Mouse (Mus musculus): ENCODE data around the gene Tmem129. TPM values are rescaled to one million over a fixed set of nuclear protein-coding genes. Genes with fewer than 3 reads are reported as not detected.

The Tmem129 gene
- polyA plus RNA-seq (2014; fragmentation: Nextera tagmentation; extraction: Ambion mirVana), result 35.7 and 38.0 TPM in 2 replicates

DNA sequence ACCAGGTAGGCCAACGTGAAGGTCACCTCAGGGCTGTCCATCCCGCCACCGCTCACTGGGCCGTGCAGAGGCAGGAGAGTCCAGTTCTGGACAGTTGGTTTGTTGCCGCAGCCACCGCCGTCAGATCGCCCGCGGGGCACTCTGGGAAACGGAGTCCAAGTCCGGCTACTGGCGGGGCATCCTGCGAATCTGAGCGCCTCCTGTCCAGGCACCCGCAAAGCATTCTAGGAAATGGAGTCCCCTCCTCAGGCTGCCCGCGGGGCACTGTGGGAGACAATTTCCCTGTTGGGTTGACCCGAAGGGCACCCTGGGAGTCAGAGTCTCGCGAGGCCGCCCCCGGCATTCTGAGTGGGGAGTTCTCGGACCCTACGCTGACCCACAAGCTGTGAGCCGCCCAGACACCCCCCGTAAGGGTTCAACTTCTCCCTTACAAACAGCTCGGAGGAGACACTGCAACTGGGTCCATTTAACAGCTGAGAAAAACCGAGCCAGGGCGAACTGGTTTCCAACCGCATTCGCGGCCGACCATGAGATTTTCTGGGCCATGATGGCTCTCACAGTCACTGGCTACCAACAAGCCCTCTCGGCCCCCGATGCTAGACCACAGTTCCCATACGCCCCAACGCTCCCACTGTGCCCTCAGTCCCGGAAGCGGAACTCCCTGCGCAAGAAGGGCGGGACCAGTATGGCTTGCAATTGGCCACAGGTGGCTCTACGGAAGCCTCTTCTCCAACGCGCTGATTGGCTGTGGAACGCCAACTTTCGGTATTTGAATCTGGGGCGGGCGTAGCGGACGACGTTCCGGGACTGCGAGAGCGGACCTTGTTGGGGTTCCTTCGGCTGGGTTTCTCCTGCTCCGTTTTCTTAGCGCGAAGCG, at the start of gene Tmem129, which contains the start of gene Tacc3:
Gene Tmem129, minus strand, starts transcription at position 630 of the 877 bp plus-strand sequence.
Gene Tacc3, plus strand, starts transcription at position 342 of the 877 bp plus-strand sequence.
- peaks cover 19% of the 10 kb centered on the region for H3K36me3 ChIP-seq (ENCODE audit: control insufficient read depth, insufficient read depth, low read length)
- H3K27me3 ChIP-seq (replicated peaks; ENCODE audit: control insufficient read depth, insufficient read depth, low read length), result no peaks in the 10 kb centered on the region
- WGBS, result under 1% methylated on average over 60 of the region's 60 CpGs
- no peaks in the 10 kb centered on the region for H3K9me3 ChIP-seq (ENCODE audit: control insufficient read depth, low read length)
- H3K4me1 ChIP-seq (replicated peaks; ENCODE audit: control insufficient read depth, insufficient read depth, low read length), result peaks cover 18% of the 10 kb centered on the region
- DNase-seq (ENCODE audit: low spot score) (peak; percentile 98), ATAC-seq (replicated peaks; ENCODE audit: low FRiP score) (peak; percentile 94)
- peak within 1 kb of the TSS; percentile 92 for H3K27ac ChIP-seq (ENCODE audit: low read depth, low read length)
- peak within 1 kb of the TSS; percentile 87 for H3K4me3 ChIP-seq (ENCODE audit: low read depth, low read length)
- H3K9ac ChIP-seq (ENCODE audit: low read depth, low read length), result peak within 1 kb of the TSS; percentile 92
- peak within 1 kb of the TSS; percentile 92 for H3K4me2 ChIP-seq

DNA sequence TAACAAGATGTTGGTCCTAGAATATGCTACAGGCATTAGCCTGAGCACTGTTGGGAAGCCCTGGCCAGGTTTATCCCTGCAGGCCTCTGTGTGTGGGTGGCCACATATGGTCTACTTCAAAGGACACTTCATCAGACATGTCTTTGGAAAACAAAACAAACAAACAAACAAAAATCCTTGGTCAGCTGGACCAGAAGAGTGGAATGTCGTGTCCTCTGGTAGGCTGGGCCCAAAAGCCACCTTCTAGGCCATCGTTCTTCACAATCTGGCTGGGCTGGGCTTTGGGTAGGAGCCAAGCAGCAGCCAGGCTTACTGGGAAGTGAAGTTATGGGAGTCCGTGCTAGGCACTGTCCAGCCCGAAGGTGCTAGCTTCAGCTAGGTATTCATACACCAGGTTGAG, 48.9 kb upstream of the Tmem129 start:
- Histone ChIP-seq H3K4me3 (ENCODE audit: low read depth, low read length) (no peak overlapping the region), H3K27me3 (replicated peaks; ENCODE audit: control insufficient read depth, insufficient read depth, low read length) (no peaks in the 10 kb centered on the region; the same call in 1 of the 2 replicates), H3K9ac (ENCODE audit: low read depth, low read length) (no peak overlapping the region), H3K27ac (ENCODE audit: low read depth, low read length) (no peak overlapping the region), H3K36me3 (ENCODE audit: control insufficient read depth, insufficient read depth, low read length) (no peaks in the 10 kb centered on the region), H3K4me1 (replicated peaks; ENCODE audit: control insufficient read depth, insufficient read depth, low read length) (peaks cover 16% of the 10 kb centered on the region), H3K9me3 (ENCODE audit: control insufficient read depth, low read length) (no peaks in the 10 kb centered on the region), H3K4me2 (no peak overlapping the region)
- no peak for DNase-seq (ENCODE audit: low spot score)
- no peak for ATAC-seq (replicated peaks; ENCODE audit: low FRiP score)
- 62% methylated on average over 4 of the region's 4 CpGs for WGBS

DNA sequence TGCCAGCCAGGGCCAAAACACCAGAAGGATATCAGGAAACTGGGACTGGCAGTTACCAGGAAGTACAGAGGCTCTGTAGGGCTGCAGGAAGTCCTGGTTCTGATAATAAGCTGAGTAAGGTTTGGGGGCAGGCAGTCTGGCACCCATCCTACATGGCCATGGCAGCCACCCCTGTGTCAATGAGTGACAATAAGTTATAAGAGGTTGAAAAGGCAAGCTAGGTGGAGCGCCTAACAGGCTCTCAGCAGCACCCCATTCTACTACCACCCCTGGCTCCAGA, 48.1 kb upstream of the Tmem129 start:
- Histone ChIP-seq H3K36me3 (ENCODE audit: control insufficient read depth, insufficient read depth, low read length) (no peaks in the 10 kb centered on the region), H3K27ac (ENCODE audit: low read depth, low read length) (no peak overlapping the region), H3K9me3 (ENCODE audit: control insufficient read depth, low read length) (no peaks in the 10 kb centered on the region), H3K27me3 (replicated peaks; ENCODE audit: control insufficient read depth, insufficient read depth, low read length) (no peaks in the 10 kb centered on the region; the same call in 1 of the 2 replicates), H3K9ac (ENCODE audit: low read depth, low read length) (no peak overlapping the region), H3K4me3 (ENCODE audit: low read depth, low read length) (no peak overlapping the region), H3K4me2 (no peak overlapping the region), H3K4me1 (replicated peaks; ENCODE audit: control insufficient read depth, insufficient read depth, low read length) (peaks cover 16% of the 10 kb centered on the region)
- WGBS, result 82% methylated on average over 1 of the region's 1 CpGs
- no peak for ATAC-seq (replicated peaks; ENCODE audit: low FRiP score)
- DNase-seq (ENCODE audit: low spot score), result no peak

DNA sequence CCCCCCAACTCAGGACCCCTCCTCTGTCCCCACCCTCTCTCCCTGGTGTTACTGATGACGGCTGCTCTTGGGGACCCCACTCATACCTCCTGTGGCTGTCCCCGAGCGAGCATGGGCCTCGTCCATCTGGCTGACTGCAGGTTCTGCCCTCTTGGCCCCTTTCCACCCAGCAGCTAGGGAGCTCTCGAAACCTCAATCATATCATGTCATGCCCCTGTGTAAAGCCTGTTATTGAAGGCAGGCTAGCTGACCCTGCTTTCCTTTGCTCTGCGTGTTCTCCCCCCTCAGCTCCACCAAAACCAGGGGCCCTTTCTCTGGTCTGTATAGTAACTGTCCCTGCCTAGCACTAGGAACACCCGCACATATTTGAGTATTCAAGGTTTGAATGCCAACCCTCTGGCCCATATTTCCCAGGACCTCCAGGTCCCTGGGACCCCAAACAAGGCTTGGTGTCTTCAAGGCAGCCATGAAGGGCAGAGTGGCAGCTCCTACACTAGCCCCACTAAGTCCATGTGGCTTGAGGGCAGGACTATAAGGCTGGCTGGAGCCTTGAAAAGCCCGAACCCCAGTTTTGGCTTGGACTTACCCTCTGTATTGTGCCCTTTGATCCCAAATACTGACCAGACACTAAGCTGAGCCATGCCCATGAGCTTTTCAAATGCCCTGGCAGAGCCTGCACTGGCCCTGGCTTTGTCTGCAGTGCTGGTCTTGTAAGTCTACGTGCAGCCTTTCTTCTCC, 47.6 kb upstream of the Tmem129 start:
- H3K4me1 ChIP-seq (replicated peaks; ENCODE audit: control insufficient read depth, insufficient read depth, low read length), result peaks cover 16% of the 10 kb centered on the region
- H3K27me3 ChIP-seq (replicated peaks; ENCODE audit: control insufficient read depth, insufficient read depth, low read length), result no peaks in the 10 kb centered on the region; the same call in 1 of the 2 replicates
- WGBS, result 44% methylated on average over 9 of the region's 9 CpGs
- H3K9ac ChIP-seq (ENCODE audit: low read depth, low read length), result peak overlapping the region; percentile 22
- H3K4me3 ChIP-seq (ENCODE audit: low read depth, low read length), result no peak overlapping the region
- peak overlapping the region; percentile 30 for H3K4me2 ChIP-seq
- H3K36me3 ChIP-seq (ENCODE audit: control insufficient read depth, insufficient read depth, low read length), result no peaks in the 10 kb centered on the region
- ATAC-seq (replicated peaks; ENCODE audit: low FRiP score) (no peak), DNase-seq (ENCODE audit: low spot score) (no peak)
- peak overlapping the region; percentile 47; the same call in 1 of the 2 replicates for H3K27ac ChIP-seq (ENCODE audit: low read depth, low read length)
- H3K9me3 ChIP-seq (ENCODE audit: control insufficient read depth, low read length), result no peaks in the 10 kb centered on the region

DNA sequence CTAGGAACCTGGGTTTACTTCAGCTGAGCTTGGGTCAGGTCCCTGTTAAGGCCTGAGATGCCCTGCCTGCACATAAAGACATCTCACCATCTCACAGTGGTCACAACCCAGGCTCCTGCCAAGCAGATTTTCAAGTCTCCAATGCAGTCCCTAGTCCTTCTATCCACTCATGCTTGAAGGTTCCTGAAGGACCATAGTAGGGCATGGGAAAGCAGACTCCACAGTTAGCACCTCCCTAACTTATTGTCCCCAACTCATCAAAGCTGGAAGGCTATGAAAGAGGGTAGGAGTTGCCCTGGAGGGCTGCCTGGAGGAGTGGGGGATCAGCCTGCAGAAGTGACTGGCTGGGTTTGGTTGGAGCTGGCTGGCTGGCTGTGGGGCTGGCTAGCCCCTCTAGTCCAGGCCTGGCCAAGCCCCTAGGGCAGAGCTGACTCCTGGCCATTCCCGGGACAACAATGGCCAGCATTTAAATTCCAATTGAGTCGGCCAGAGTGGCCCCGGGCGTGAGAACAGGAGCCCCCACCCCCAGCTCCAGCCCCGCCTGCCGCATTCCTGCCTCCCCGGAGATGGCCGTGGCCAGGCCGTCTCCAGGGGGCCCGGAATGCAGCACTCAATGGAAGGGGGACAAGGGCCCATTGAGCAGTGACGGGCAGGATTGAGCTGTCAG, 46.9 kb upstream of the Tmem129 start:
- 45% methylated on average over 11 of the region's 11 CpGs for WGBS
- Histone ChIP-seq H3K36me3 (ENCODE audit: control insufficient read depth, insufficient read depth, low read length) (no peaks in the 10 kb centered on the region), H3K9ac (ENCODE audit: low read depth, low read length) (no peak overlapping the region), H3K9me3 (ENCODE audit: control insufficient read depth, low read length) (no peaks in the 10 kb centered on the region), H3K4me3 (ENCODE audit: low read depth, low read length) (no peak overlapping the region), H3K4me2 (peak overlapping the region; percentile 30), H3K27me3 (replicated peaks; ENCODE audit: control insufficient read depth, insufficient read depth, low read length) (peaks cover 4% of the 10 kb centered on the region; the same call in 1 of the 2 replicates), H3K27ac (ENCODE audit: low read depth, low read length) (no peak overlapping the region), H3K4me1 (replicated peaks; ENCODE audit: control insufficient read depth, insufficient read depth, low read length) (peaks cover 21% of the 10 kb centered on the region)
- DNase-seq (ENCODE audit: low spot score), result no peak
- ATAC-seq (replicated peaks; ENCODE audit: low FRiP score), result no peak

DNA sequence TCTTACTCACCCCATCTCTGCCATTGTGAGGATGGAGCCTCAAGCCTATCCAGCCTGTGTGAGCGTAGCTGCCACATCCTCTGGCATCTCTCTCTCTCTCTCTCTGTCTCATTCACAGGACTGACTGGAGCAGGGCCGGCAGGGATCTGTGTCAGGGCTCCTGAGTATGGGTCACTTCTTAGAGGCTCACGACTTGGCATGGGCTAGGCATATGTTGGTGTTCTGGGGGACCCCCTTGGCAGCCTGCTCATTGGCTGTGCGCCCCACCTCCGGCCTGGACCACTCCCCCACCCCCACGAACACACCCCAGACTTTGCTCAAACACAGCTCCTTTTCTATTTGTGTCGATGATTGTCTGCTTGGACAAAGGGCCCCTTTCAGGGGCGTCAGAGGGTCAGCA, 45.8 kb upstream of the Tmem129 start:
- Histone ChIP-seq H3K4me1 (replicated peaks; ENCODE audit: control insufficient read depth, insufficient read depth, low read length) (peaks cover 27% of the 10 kb centered on the region), H3K27me3 (replicated peaks; ENCODE audit: control insufficient read depth, insufficient read depth, low read length) (peaks cover 11% of the 10 kb centered on the region; the same call in 1 of the 2 replicates), H3K27ac (ENCODE audit: low read depth, low read length) (no peak overlapping the region), H3K4me3 (ENCODE audit: low read depth, low read length) (no peak overlapping the region), H3K9ac (ENCODE audit: low read depth, low read length) (no peak overlapping the region), H3K9me3 (ENCODE audit: control insufficient read depth, low read length) (no peaks in the 10 kb centered on the region), H3K36me3 (ENCODE audit: control insufficient read depth, insufficient read depth, low read length) (no peaks in the 10 kb centered on the region), H3K4me2 (no peak overlapping the region)
- 68% methylated on average over 8 of the region's 8 CpGs for WGBS
- ATAC-seq (replicated peaks; ENCODE audit: low FRiP score) (no peak), DNase-seq (ENCODE audit: low spot score) (no peak)

DNA sequence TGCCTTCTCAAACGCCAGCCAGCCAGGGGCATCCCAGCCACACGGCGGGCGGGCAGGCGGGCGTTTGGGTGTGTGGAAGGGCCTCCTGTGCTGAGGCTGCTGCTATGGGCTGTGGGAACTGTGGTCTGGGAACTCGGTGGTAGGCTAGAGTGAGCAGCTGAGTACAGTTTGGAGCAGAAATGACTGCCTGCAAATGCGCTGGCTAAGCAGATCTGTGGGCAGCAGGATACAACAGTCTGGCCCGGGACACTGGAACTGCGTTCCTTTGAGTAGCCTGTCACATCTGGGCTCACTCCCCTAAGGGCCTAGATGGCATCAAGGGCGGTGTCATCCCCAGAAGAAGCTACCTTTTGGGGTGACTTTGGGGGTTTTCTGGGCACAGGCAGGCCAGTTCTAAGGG, 43.6 kb upstream of the Tmem129 start:
- Histone ChIP-seq H3K9ac (ENCODE audit: low read depth, low read length) (no peak overlapping the region), H3K4me3 (ENCODE audit: low read depth, low read length) (no peak overlapping the region), H3K36me3 (ENCODE audit: control insufficient read depth, insufficient read depth, low read length) (no peaks in the 10 kb centered on the region), H3K4me1 (replicated peaks; ENCODE audit: control insufficient read depth, insufficient read depth, low read length) (peaks cover 34% of the 10 kb centered on the region), H3K27ac (ENCODE audit: low read depth, low read length) (no peak overlapping the region), H3K4me2 (no peak overlapping the region), H3K27me3 (replicated peaks; ENCODE audit: control insufficient read depth, insufficient read depth, low read length) (peaks cover 26% of the 10 kb centered on the region), H3K9me3 (ENCODE audit: control insufficient read depth, low read length) (no peaks in the 10 kb centered on the region)
- 88% methylated on average over 11 of the region's 11 CpGs for WGBS
- no peak for ATAC-seq (replicated peaks; ENCODE audit: low FRiP score)
- no peak for DNase-seq (ENCODE audit: low spot score)

DNA sequence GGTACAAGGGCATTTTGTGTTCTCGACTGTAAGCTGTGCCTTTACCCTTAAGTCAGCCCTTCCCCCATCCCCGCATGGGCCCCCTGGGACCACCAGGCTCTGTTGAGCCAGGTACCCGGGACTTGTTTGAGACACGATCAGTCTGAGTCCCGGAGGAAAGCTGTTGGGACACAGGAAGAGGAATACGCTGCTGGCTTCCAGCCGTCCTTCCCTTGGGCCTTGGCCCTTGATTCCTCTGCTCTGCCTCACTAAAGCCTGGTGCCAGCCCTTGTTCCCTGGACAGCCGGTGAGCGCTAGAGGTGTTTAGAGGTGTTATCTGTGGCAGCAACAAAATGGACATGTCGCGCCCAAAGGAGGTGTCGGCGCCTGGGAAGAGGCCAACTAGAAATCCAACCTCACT, 41.8 kb upstream of the Tmem129 start:
- DNase-seq (ENCODE audit: low spot score) (no peak), ATAC-seq (replicated peaks; ENCODE audit: low FRiP score) (no peak)
- no peak overlapping the region for H3K27ac ChIP-seq (ENCODE audit: low read depth, low read length)
- H3K4me3 ChIP-seq (ENCODE audit: low read depth, low read length), result no peak overlapping the region
- 32% methylated on average over 13 of the region's 13 CpGs for WGBS
- H3K36me3 ChIP-seq (ENCODE audit: control insufficient read depth, insufficient read depth, low read length), result no peaks in the 10 kb centered on the region
- H3K9ac ChIP-seq (ENCODE audit: low read depth, low read length), result no peak overlapping the region
- H3K27me3 ChIP-seq (replicated peaks; ENCODE audit: control insufficient read depth, insufficient read depth, low read length), result peaks cover 43% of the 10 kb centered on the region
- no peaks in the 10 kb centered on the region for H3K9me3 ChIP-seq (ENCODE audit: control insufficient read depth, low read length)
- peak overlapping the region; percentile 6; the same call in 1 of the 2 replicates for H3K4me2 ChIP-seq
- peaks cover 29% of the 10 kb centered on the region for H3K4me1 ChIP-seq (replicated peaks; ENCODE audit: control insufficient read depth, insufficient read depth, low read length)
